Mouse (Mus musculus) kidney, embryonic 14.5 days (tissue): ENCODE data around the gene Fuca1. TPM values are rescaled to one million over a fixed set of nuclear protein-coding genes. Genes with fewer than 3 reads are reported as not detected.
A peak's percentile ranks its signal among the peaks of the same experiment; 100 is the strongest.
"Not testable (repeated sequence)": the region's sequence is repeated elsewhere in the genome, so short reads cannot be mapped to it uniquely, and the experiment has no call there.

Experiments
- ATAC-seq: fragments of 200-750 bp; cut with Nextera tagmentation; 2 replicates; pipeline ENCODE4 v1.8.0; 2017; ENCODE audit warnings: moderate number of reproducible peaks, mild to moderate bottlenecking, moderate TSS enrichment, moderate library complexity; ENCODE audit not compliant: low FRiP score, low TSS enrichment
- H3K27ac ChIP-seq: fragments of 300-500 bp; sonication (generic); 2 replicates; pipeline ENCODE4 v1.5.1; 2014; ENCODE audit warnings: low read depth, mild to moderate bottlenecking, low read length, moderate library complexity, mixed read lengths
- H3K27me3 ChIP-seq: fragments of 300-500 bp; sonication (generic); 2 replicates; pipeline ENCODE4 v1.6.1; 2014; ENCODE audit warnings: mild to moderate bottlenecking, low read length; ENCODE audit not compliant: control insufficient read depth, insufficient read depth
- H3K36me3 ChIP-seq: fragments of 300-500 bp; sonication (generic); 2 replicates; pipeline ENCODE4 v1.6.1; 2014; ENCODE audit warnings: low read length, mixed read lengths; ENCODE audit not compliant: control insufficient read depth, insufficient read depth
- H3K4me1 ChIP-seq: fragments of 300-500 bp; sonication (generic); 2 replicates; pipeline ENCODE4 v1.6.1; 2014; ENCODE audit warnings: low read length, mixed read lengths; ENCODE audit not compliant: control insufficient read depth, insufficient read depth
- H3K4me2 ChIP-seq: fragments of 300-500 bp; sonication (generic); replicated peaks from 2 replicates; pipeline ENCODE4 v1.6.1; 2014; ENCODE audit warnings: low read depth, mild to moderate bottlenecking, low read length
- H3K4me3 ChIP-seq: fragments of 300-500 bp; sonication (generic); 2 replicates; pipeline ENCODE4 v1.5.1; 2014; ENCODE audit warnings: mild to moderate bottlenecking, low read length
- H3K9ac ChIP-seq: fragments of 300-500 bp; sonication (generic); 2 replicates; pipeline ENCODE4 v1.6.1; 2014; ENCODE audit warnings: low read depth, mild to moderate bottlenecking, low read length, moderate library complexity
- H3K9me3 ChIP-seq: fragments of 300-500 bp; sonication (generic); 2 replicates; pipeline ENCODE4 v1.6.1; 2016; ENCODE audit warnings: low read length; ENCODE audit not compliant: control insufficient read depth
- WGBS: fragments of 180-500 bp; shearing (Covaris S2); extraction: QIAGEN DNeasy Blood & Tissue Kit; methylation state at CpG from one replicate; pipeline ENCODE4 v1.1.7; 2014; 5-methylcytosine and 5-hydroxymethylcytosine counted together
- polyA plus RNA-seq: library from polyadenylated mRNA; unstranded; fragments of >200 nt; fragmentation: Nextera tagmentation; extraction: Ambion mirVana; gene quantifications from 2 replicates; pipeline ENCODE4 v1.2.1, GENCODE M21; 2014

Gene Fuca1
- polyA plus RNA-seq, 1 experiment from 2014 or later: 69.2 TPM

GRCm38 (mm10) chr4:135969070-135969750 lies 48.7 kb downstream of the Fuca1 start:
- H3K4me2 ChIP-seq: no peak overlapping the region
- 91% methylated on average over 13 of the region's 13 CpGs for WGBS
- H3K9me3 ChIP-seq: no peaks in the 10 kb centered on the region
- H3K36me3 ChIP-seq: peaks cover 47% of the 10 kb centered on the region
- no peak overlapping the region for H3K9ac ChIP-seq
- H3K4me3 ChIP-seq: no peak overlapping the region
- peaks cover 26% of the 10 kb centered on the region for H3K4me1 ChIP-seq
- no peaks in the 10 kb centered on the region for H3K27me3 ChIP-seq
- ATAC-seq: no peak
- no peak overlapping the region for H3K27ac ChIP-seq

GRCm38 (mm10) chr4:135970585-135970984 lies 50.0 kb downstream of the Fuca1 start:
- no peaks in the 10 kb centered on the region for H3K27me3 ChIP-seq
- H3K9ac ChIP-seq: no peak overlapping the region
- H3K4me1 ChIP-seq: peaks cover 18% of the 10 kb centered on the region; the same call in 1 of the 2 replicates
- H3K4me3 ChIP-seq: no peak overlapping the region
- no peak for ATAC-seq
- H3K36me3 ChIP-seq: peaks cover 58% of the 10 kb centered on the region
- no peak overlapping the region for H3K27ac ChIP-seq
- 82% methylated on average over 11 of the region's 11 CpGs for WGBS
- H3K4me2 ChIP-seq: no peak overlapping the region
- H3K9me3 ChIP-seq: no peaks in the 10 kb centered on the region

- Histone ChIP-seq H3K27ac (peak overlapping the region; percentile 52; the same call in 1 of the 2 replicates), H3K9ac (peak overlapping the region; percentile 87), H3K4me3 (peak overlapping the region; percentile 88), H3K9me3 (no peaks in the 10 kb centered on the region), H3K4me2 (peak overlapping the region; percentile 87), H3K36me3 (peaks cover 61% of the 10 kb centered on the region), H3K4me1 (peaks cover 18% of the 10 kb centered on the region; the same call in 1 of the 2 replicates), H3K27me3 (no peaks in the 10 kb centered on the region)
- under 1% methylated on average over 35 of the region's 35 CpGs for WGBS
- peak; percentile 68 for ATAC-seq
These were observed 51.4 kb downstream of the Fuca1 start for GRCm38 (mm10) chr4:135971805-135972555.

- Histone ChIP-seq H3K27ac (peak within 1 kb of the TSS; percentile 52; the same call in 1 of the 2 replicates), H3K27me3 (no peaks in the 10 kb centered on the region), H3K9ac (peak within 1 kb of the TSS; percentile 87), H3K36me3 (peaks cover 58% of the 10 kb centered on the region), H3K4me1 (peaks cover 18% of the 10 kb centered on the region; the same call in 1 of the 2 replicates), H3K4me3 (peak within 1 kb of the TSS; percentile 88), H3K9me3 (no peaks in the 10 kb centered on the region), H3K4me2 (peak within 1 kb of the TSS; percentile 87)
- ATAC-seq: peak; percentile 74
- 1% methylated on average over 19 of the region's 19 CpGs for WGBS
These were observed 52.0 kb downstream of the Fuca1 start, which contains the start of gene Lypla2 for GRCm38 (mm10) chr4:135972556-135972906. TSS of gene Lypla2 (minus strand) at chr4:135972626.

- Histone ChIP-seq H3K27ac (no peak overlapping the region; the same call in 1 of the 2 replicates), H3K9me3 (no peaks in the 10 kb centered on the region), H3K4me3 (peak overlapping the region; percentile 88), H3K4me1 (peaks cover 18% of the 10 kb centered on the region; the same call in 1 of the 2 replicates), H3K27me3 (no peaks in the 10 kb centered on the region), H3K9ac (peak overlapping the region; percentile 87; the same call in 1 of the 2 replicates), H3K4me2 (peak overlapping the region; percentile 87), H3K36me3 (peaks cover 52% of the 10 kb centered on the region)
- 66% methylated on average over 13 of the region's 13 CpGs for WGBS
- no peak for ATAC-seq
These were observed 52.6 kb downstream of the Fuca1 start for GRCm38 (mm10) chr4:135972911-135973811.

GRCm38 (mm10) chr4:135976146-135976545 lies 55.6 kb downstream of the Fuca1 start:
- H3K9me3 ChIP-seq: no peaks in the 10 kb centered on the region
- no peak for ATAC-seq
- no peak overlapping the region for H3K4me3 ChIP-seq
- H3K4me2 ChIP-seq: no peak overlapping the region
- H3K9ac ChIP-seq: no peak overlapping the region
- no peaks in the 10 kb centered on the region for H3K27me3 ChIP-seq
- H3K36me3 ChIP-seq: peaks cover 38% of the 10 kb centered on the region
- H3K4me1 ChIP-seq: peaks cover 12% of the 10 kb centered on the region; the same call in 1 of the 2 replicates
- WGBS: 92% methylated on average over 12 of the region's 12 CpGs
- H3K27ac ChIP-seq: no peak overlapping the region

GRCm38 (mm10) chr4:135980223-135980622 lies 59.7 kb downstream of the Fuca1 start:
- WGBS: 90% methylated on average over 5 of the region's 5 CpGs
- not testable (repeated sequence) for ATAC-seq, H3K4me3 ChIP-seq, H3K4me1 ChIP-seq, H3K9me3 ChIP-seq, H3K4me2 ChIP-seq, H3K27me3 ChIP-seq, H3K9ac ChIP-seq, H3K27ac ChIP-seq
- peaks cover 48% of the 10 kb centered on the region for H3K36me3 ChIP-seq

GRCm38 (mm10) chr4:135981524-135982063 lies 61.1 kb downstream of the Fuca1 start:
- H3K36me3 ChIP-seq: peaks cover 36% of the 10 kb centered on the region
- H3K27ac ChIP-seq: no peak overlapping the region
- no peaks in the 10 kb centered on the region for H3K27me3 ChIP-seq
- H3K9me3 ChIP-seq: no peaks in the 10 kb centered on the region
- H3K4me1 ChIP-seq: peaks cover 9% of the 10 kb centered on the region
- H3K9ac ChIP-seq: no peak overlapping the region
- ATAC-seq: no peak
- no peak overlapping the region for H3K4me3 ChIP-seq
- H3K4me2 ChIP-seq: no peak overlapping the region
- 85% methylated on average over 7 of the region's 7 CpGs for WGBS
